Mouse (Mus musculus): Measurements from ENCODE around the gene Morc1. TPM values are rescaled to one million over a fixed set of nuclear protein-coding genes. Genes with fewer than 3 reads are reported as not detected.
A peak's percentile ranks its signal among the peaks of the same experiment; 100 is the strongest.

Gene Morc1
- polyA plus RNA-seq, 1 experiment, result not detected

GRCm38 (mm10) chr16:48613783-48614182 lies 182.7 kb downstream of the Morc1 start:
- DNase-seq (ENCODE audit: low read depth, low spot score), result no peak
- 34% methylated on average over 1 of the region's 1 CpGs for WGBS

- no peak for DNase-seq (ENCODE audit: low read depth, low spot score)
- 72% methylated on average over 8 of the region's 8 CpGs for WGBS
These were observed 189.5 kb downstream of the Morc1 start for GRCm38 (mm10) chr16:48620510-48620909.

- WGBS, result 58% methylated on average over 2 of the region's 2 CpGs
- no peak for DNase-seq (ENCODE audit: low read depth, low spot score)
These were observed 190.0 kb downstream of the Morc1 start for GRCm38 (mm10) chr16:48621019-48621418.

GRCm38 (mm10) chr16:48623447-48623846 lies 192.4 kb downstream of the Morc1 start:
- 93% methylated on average over 1 of the region's 1 CpGs for WGBS
- DNase-seq (ENCODE audit: low read depth, low spot score), result no peak

GRCm38 (mm10) chr16:48626186-48626585 lies 195.1 kb downstream of the Morc1 start:
- 79% methylated on average over 3 of the region's 3 CpGs for WGBS
- DNase-seq (ENCODE audit: low read depth, low spot score), result no peak

GRCm38 (mm10) chr16:48627296-48627695 lies 196.3 kb downstream of the Morc1 start:
- 90% methylated on average over 3 of the region's 3 CpGs for WGBS
- DNase-seq (ENCODE audit: low read depth, low spot score), result no peak

- 80% methylated on average over 5 of the region's 5 CpGs for WGBS
- no peak for DNase-seq (ENCODE audit: low read depth, low spot score)
These were observed 198.7 kb downstream of the Morc1 start for GRCm38 (mm10) chr16:48629710-48630109.

GRCm38 (mm10) chr16:48630466-48630865 lies 199.4 kb downstream of the Morc1 start:
- no peak for DNase-seq (ENCODE audit: low read depth, low spot score)
- WGBS, result 44% methylated on average over 8 of the region's 8 CpGs

GRCm38 (mm10) chr16:48632351-48632750 lies 201.3 kb downstream of the Morc1 start:
- WGBS, result 86% methylated on average over 6 of the region's 6 CpGs
- no peak for DNase-seq (ENCODE audit: low read depth, low spot score)

- no peak for DNase-seq (ENCODE audit: low read depth, low spot score)
- WGBS, result 82% methylated on average over 2 of the region's 2 CpGs
These were observed 215.2 kb downstream of the Morc1 start for GRCm38 (mm10) chr16:48646246-48646645.

- DNase-seq (ENCODE audit: low read depth, low spot score), result no peak
- WGBS, result 76% methylated on average over 5 of the region's 5 CpGs
These were observed 240.7 kb downstream of the Morc1 start for GRCm38 (mm10) chr16:48671696-48672095.

GRCm38 (mm10) chr16:48672664-48673063 lies 241.6 kb downstream of the Morc1 start:
- 26% methylated on average over 3 of the region's 3 CpGs for WGBS
- no peak for DNase-seq (ENCODE audit: low read depth, low spot score)

- 12% methylated on average over 10 of the region's 10 CpGs for WGBS
These were observed 244.6 kb downstream of the Morc1 start for GRCm38 (mm10) chr16:48675607-48676006.

GRCm38 (mm10) chr16:48676205-48676604 lies 245.2 kb downstream of the Morc1 start:
- 55% methylated on average over 2 of the region's 2 CpGs for WGBS
- DNase-seq (ENCODE audit: low read depth, low spot score), result no peak

More at GRCm38 (mm10) chr16:48675607-48676006, 244.6 kb downstream of the Morc1 start:
- DNase-seq (ENCODE audit: low read depth, low spot score), result peak; percentile 27

GRCm38 (mm10) chr16:48677381-48677780 lies 246.3 kb downstream of the Morc1 start:
- WGBS, result 62% methylated on average over 5 of the region's 5 CpGs
- no peak for DNase-seq (ENCODE audit: low read depth, low spot score)

GRCm38 (mm10) chr16:48678029-48678428 lies 247.0 kb downstream of the Morc1 start:
- DNase-seq (ENCODE audit: low read depth, low spot score), result no peak
- WGBS, result 74% methylated on average over 1 of the region's 1 CpGs

Other genes with a start within 250 kb of the Morc1 start
- not detected in 2 replicates for gene Dppa4, start 147.5 kb upstream of the Morc1 start, polyA plus RNA-seq (2012; rRNA removed)
- gene Dppa2, start 127.3 kb upstream of the Morc1 start, polyA plus RNA-seq (2012; rRNA removed), result not detected in 2 replicates
- gene Gm5485, start 18.8 kb upstream of the Morc1 start, polyA plus RNA-seq (2012; rRNA removed), result 15.0 and 15.6 TPM in 2 replicates